Mouse (Mus musculus): ENCODE results near the gene Mybphl. TPM values are rescaled to one million over a fixed set of nuclear protein-coding genes. Genes with fewer than 3 reads are reported as not detected.

Gene Mybphl
- polyA plus RNA-seq, 1 experiment from 2014 or later, result 0.15 TPM

DNA sequence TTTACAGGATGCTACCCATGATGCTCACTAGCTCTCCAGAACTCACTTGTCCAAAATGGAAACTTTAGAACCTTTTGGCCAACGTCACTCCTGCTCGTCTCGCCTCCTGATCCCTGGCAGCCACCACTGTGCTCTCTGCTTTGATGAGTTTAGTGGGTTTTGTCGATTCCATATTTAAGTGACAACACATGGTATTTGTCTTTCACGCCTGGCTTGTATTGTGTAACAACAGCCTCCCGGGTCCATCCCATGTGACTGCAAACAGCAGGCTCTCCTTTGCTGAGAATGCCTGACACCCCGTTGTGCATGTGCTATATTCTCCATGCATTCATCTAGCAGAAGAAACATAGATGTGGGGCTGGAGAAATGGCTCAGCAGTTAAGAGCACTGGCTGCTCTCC, 22.5 kb upstream of the Mybphl start:
- no peak overlapping the region for H3K4me2 ChIP-seq
- H3K27me3 ChIP-seq, result no peaks in the 10 kb centered on the region
- H3K9ac ChIP-seq, result no peak overlapping the region
- WGBS, result 84% methylated on average over 7 of the region's 7 CpGs
- no peaks in the 10 kb centered on the region for H3K4me1 ChIP-seq
- H3K9me3 ChIP-seq, result no peaks in the 10 kb centered on the region
- ATAC-seq (ENCODE audit: low FRiP score), result no peak
- peaks cover 93% of the 10 kb centered on the region for H3K36me3 ChIP-seq (replicated peaks)
- no peak overlapping the region for H3K27ac ChIP-seq
- no peak overlapping the region for H3K4me3 ChIP-seq (replicated peaks)

DNA sequence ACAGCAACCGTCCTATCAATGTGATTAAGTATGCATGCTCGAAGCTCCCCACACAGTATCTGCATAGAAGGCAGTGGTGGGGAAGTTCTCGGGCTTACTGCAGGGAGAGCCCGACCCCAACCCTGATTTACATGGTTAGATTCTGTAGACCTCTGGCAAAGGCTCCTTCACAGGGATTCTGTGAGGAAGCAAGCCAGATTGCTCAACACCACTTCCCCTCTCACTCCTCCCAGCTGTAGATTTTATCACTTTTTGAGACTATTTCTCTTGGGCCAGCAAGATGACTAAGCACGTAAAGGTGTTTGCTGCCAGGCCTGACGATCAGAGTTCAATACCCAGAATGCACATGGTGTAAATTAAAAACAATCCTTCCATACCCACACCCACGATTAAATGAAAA, 18.9 kb upstream of the Mybphl start:
- no peak overlapping the region for H3K4me3 ChIP-seq (replicated peaks)
- H3K36me3 ChIP-seq (replicated peaks), result peaks cover 97% of the 10 kb centered on the region
- no peak overlapping the region for H3K4me2 ChIP-seq
- ATAC-seq (ENCODE audit: low FRiP score), result no peak
- WGBS, result 90% methylated on average over 7 of the region's 7 CpGs
- no peaks in the 10 kb centered on the region for H3K9me3 ChIP-seq
- no peaks in the 10 kb centered on the region for H3K4me1 ChIP-seq
- H3K9ac ChIP-seq, result no peak overlapping the region
- H3K27me3 ChIP-seq, result no peaks in the 10 kb centered on the region
- no peak overlapping the region for H3K27ac ChIP-seq

DNA sequence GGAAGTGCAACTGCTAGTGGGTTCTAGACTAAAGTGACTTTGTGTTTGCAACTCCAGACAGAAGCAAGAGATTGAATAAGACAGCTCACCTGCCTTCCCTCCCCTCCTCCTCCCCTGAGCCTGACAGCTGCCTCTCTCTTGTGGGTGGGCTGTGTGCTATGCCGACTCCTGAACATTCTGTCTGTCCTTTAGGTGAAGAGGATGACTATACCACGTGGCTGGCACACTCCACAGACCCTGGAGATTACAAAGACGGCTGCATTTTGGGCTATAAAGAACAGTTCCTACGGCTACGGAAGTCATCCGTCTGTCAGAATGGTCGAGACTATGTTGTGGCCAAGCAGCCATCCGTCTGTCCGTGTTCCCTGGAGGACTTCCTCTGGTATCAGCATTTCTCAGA, 16.3 kb upstream of the Mybphl start:
- Histone ChIP-seq H3K4me3 (replicated peaks) (no peak overlapping the region), H3K9me3 (no peaks in the 10 kb centered on the region), H3K4me2 (no peak overlapping the region), H3K4me1 (no peaks in the 10 kb centered on the region), H3K36me3 (replicated peaks) (peaks cover 93% of the 10 kb centered on the region), H3K27me3 (no peaks in the 10 kb centered on the region), H3K27ac (no peak overlapping the region), H3K9ac (no peak overlapping the region)
- 91% methylated on average over 9 of the region's 9 CpGs for WGBS
- no peak for ATAC-seq (ENCODE audit: low FRiP score)

DNA sequence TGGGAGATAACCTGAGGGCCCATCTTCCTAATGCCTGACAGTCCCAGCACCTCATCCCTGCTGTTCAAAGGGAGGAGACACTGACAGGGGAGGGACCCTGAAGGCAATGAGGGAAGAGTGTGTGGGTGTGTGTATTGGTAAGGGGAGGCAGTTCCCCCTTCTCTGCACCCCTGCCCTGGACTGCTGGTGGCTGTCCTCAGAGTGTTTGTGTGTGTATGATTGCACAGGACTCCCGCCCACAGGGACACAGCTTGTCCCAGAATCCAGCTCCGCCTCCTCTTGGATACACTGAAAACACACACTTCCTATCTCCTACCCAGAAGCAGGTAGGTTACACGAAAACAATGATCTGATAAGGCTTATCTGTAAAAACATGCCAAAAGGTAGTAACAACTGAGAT, 9.5 kb upstream of the Mybphl start:
- peaks cover under 1% of the 10 kb centered on the region; the same call in 1 of the 2 replicates for H3K4me1 ChIP-seq
- no peak overlapping the region for H3K4me3 ChIP-seq (replicated peaks)
- H3K9me3 ChIP-seq, result no peaks in the 10 kb centered on the region
- H3K9ac ChIP-seq, result no peak overlapping the region
- H3K27ac ChIP-seq, result no peak overlapping the region
- H3K36me3 ChIP-seq (replicated peaks), result peaks cover 80% of the 10 kb centered on the region
- no peaks in the 10 kb centered on the region for H3K27me3 ChIP-seq
- H3K4me2 ChIP-seq, result no peak overlapping the region
- no peak for ATAC-seq (ENCODE audit: low FRiP score)
- 90% methylated on average over 3 of the region's 3 CpGs for WGBS

DNA sequence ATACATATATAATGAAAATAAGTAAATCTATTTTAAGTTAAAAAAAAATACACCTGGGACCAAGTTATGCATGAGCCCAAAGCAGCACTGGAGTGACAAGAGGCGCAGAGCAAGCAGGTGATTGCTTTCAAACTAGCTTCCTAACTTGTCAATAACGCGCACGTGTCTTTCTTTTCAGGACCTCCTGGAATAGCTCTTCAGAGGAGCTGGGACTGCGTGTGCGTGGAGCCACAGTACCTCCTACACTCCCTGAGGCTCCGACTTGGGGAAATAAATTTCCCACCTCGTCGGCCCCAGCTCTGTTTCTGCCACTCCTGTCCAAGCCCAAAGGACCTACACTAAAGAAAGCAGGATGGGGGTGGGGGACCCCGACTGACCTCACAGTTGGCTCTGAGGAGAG, 7.7 kb upstream of the Mybphl start:
- no peak overlapping the region for H3K27ac ChIP-seq
- WGBS, result 92% methylated on average over 10 of the region's 10 CpGs
- ATAC-seq (ENCODE audit: low FRiP score), result no peak
- H3K4me3 ChIP-seq (replicated peaks), result no peak overlapping the region
- H3K36me3 ChIP-seq (replicated peaks), result peaks cover 62% of the 10 kb centered on the region
- H3K4me1 ChIP-seq, result peaks cover 17% of the 10 kb centered on the region
- no peak overlapping the region for H3K9ac ChIP-seq
- H3K27me3 ChIP-seq, result no peaks in the 10 kb centered on the region
- H3K9me3 ChIP-seq, result no peaks in the 10 kb centered on the region
- H3K4me2 ChIP-seq, result no peak overlapping the region

DNA sequence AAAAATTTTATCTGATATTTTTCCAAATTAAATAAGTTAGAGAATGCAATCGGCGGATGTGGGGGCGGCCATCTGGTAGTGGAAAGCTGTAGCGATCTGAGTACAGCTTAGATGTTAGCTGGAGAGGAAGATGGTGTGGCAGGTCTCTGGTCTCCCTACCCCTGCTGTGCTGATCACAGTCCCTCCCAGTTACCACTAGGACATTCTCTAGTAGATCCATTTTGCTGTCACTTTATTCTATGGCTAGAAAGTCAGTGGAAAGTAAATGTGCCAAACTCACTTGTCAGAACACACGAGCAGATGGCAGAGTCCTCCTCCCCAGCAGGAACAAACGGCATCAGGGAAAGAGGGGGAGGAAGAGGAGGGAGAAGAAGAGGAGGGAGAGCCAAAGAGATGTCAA, 6.3 kb upstream of the Mybphl start:
- no peak overlapping the region for H3K4me3 ChIP-seq (replicated peaks)
- H3K27me3 ChIP-seq, result no peaks in the 10 kb centered on the region
- no peak overlapping the region for H3K4me2 ChIP-seq
- no peak for ATAC-seq (ENCODE audit: low FRiP score)
- no peak overlapping the region for H3K9ac ChIP-seq
- no peaks in the 10 kb centered on the region for H3K9me3 ChIP-seq
- no peak overlapping the region for H3K27ac ChIP-seq
- peaks cover 52% of the 10 kb centered on the region for H3K36me3 ChIP-seq (replicated peaks)
- H3K4me1 ChIP-seq, result peaks cover 17% of the 10 kb centered on the region
- WGBS, result 86% methylated on average over 6 of the region's 6 CpGs

GRCm38 (mm10) chr3:108360894-108361293, 3.8 kb upstream of the Mybphl start:
- Histone ChIP-seq H3K9me3 (no peaks in the 10 kb centered on the region), H3K4me2 (no peak overlapping the region), H3K9ac (peak overlapping the region; percentile 29; the same call in 1 of the 2 replicates), H3K27me3 (no peaks in the 10 kb centered on the region), H3K36me3 (replicated peaks) (peaks cover 28% of the 10 kb centered on the region), H3K27ac (peak overlapping the region; percentile 62; the same call in 1 of the 2 replicates), H3K4me3 (replicated peaks) (no peak overlapping the region), H3K4me1 (peaks cover 27% of the 10 kb centered on the region)
- peak; percentile 67 for ATAC-seq (ENCODE audit: low FRiP score)
- WGBS, result 10% methylated on average over 7 of the region's 7 CpGs

DNA sequence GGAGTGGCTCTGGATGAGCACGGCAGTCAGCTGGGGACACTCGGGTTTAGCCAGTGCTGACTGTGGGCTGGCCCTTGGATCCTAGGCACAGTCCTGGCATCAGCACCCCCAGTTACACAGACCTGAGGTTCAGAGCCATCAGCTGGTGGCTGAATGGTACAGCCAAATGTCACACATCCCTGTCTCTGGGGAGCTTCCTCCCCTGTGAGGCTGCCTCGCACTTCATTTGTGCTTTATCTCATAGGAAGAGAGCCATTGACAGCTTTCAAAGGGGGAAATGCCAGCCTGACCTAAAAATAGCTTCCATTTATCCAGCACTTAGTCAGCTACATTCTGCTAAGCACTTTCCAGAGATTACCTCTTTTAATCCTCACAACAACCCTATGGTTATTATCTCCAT, 1.1 kb upstream of the Mybphl start:
- Histone ChIP-seq H3K4me3 (replicated peaks) (no peak overlapping the region), H3K27me3 (no peaks in the 10 kb centered on the region), H3K4me1 (peaks cover 27% of the 10 kb centered on the region), H3K27ac (no peak overlapping the region), H3K4me2 (no peak overlapping the region), H3K9ac (no peak overlapping the region), H3K36me3 (replicated peaks) (0 out of 2 replicates have a peak, but pooled peaks cover 6% of the 10 kb centered on the region), H3K9me3 (no peaks in the 10 kb centered on the region)
- WGBS, result 68% methylated on average over 3 of the region's 3 CpGs
- ATAC-seq (ENCODE audit: low FRiP score), result no peak

GRCm38 (mm10) chr3:108367173-108367572, 2.5 kb downstream of the Mybphl start:
- Histone ChIP-seq H3K4me2 (peak overlapping the region; percentile 30; the same call in 1 of the 2 replicates), H3K9me3 (no peaks in the 10 kb centered on the region), H3K9ac (no peak overlapping the region), H3K27ac (no peak overlapping the region), H3K4me3 (replicated peaks) (no peak overlapping the region), H3K4me1 (peaks cover 10% of the 10 kb centered on the region), H3K27me3 (no peaks in the 10 kb centered on the region), H3K36me3 (replicated peaks) (no peaks in the 10 kb centered on the region)
- 53% methylated on average over 9 of the region's 9 CpGs for WGBS
- peak; percentile 28; the same call in 1 of the 2 replicates for ATAC-seq (ENCODE audit: low FRiP score)

DNA sequence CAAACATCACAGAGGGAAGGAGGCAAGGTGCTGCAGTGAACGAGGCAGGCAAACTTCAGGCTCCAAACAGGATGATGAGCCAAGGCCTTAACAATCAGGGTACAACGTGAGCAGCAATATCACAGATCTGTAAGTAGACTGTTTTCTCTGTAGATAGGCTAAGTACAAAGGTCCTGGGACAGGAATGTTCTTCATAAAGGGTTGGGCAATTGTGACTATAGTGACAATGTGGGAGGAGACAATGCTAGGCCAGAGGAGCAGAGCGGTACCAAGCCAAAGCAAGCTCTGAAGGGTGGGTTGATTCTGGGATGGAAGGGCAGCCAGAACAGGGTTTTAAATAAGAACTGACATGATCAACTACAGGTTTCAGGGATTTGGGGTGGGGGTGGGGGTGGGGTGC, 3.1 kb downstream of the Mybphl start:
- no peak for ATAC-seq (ENCODE audit: low FRiP score)
- Histone ChIP-seq H3K4me2 (no peak overlapping the region), H3K27ac (no peak overlapping the region)

GRCm38 (mm10) chr3:108368721-108369120, 4.0 kb downstream of the Mybphl start:
- no peak overlapping the region for H3K4me2 ChIP-seq
- no peaks in the 10 kb centered on the region for H3K27me3 ChIP-seq
- no peak overlapping the region for H3K27ac ChIP-seq
- peaks cover 10% of the 10 kb centered on the region for H3K4me1 ChIP-seq
- H3K9me3 ChIP-seq, result no peaks in the 10 kb centered on the region
- no peak overlapping the region for H3K4me3 ChIP-seq (replicated peaks)
- ATAC-seq (ENCODE audit: low FRiP score), result no peak
- 78% methylated on average over 5 of the region's 5 CpGs for WGBS
- no peak overlapping the region for H3K9ac ChIP-seq
- no peaks in the 10 kb centered on the region for H3K36me3 ChIP-seq (replicated peaks)

More for the DNA sequence above, 3.1 kb downstream of the Mybphl start:
- no peaks in the 10 kb centered on the region for H3K36me3 ChIP-seq (replicated peaks)
- 86% methylated on average over 3 of the region's 3 CpGs for WGBS
- peaks cover 10% of the 10 kb centered on the region for H3K4me1 ChIP-seq
- no peaks in the 10 kb centered on the region for H3K9me3 ChIP-seq
- H3K4me3 ChIP-seq (replicated peaks), result no peak overlapping the region
- H3K9ac ChIP-seq, result no peak overlapping the region
- no peaks in the 10 kb centered on the region for H3K27me3 ChIP-seq

- H3K27me3 ChIP-seq, result no peaks in the 10 kb centered on the region
- no peak overlapping the region for H3K4me3 ChIP-seq (replicated peaks)
- H3K9me3 ChIP-seq, result no peaks in the 10 kb centered on the region
- no peak overlapping the region for H3K4me2 ChIP-seq
- no peaks in the 10 kb centered on the region for H3K36me3 ChIP-seq (replicated peaks)
- 68% methylated on average over 3 of the region's 3 CpGs for WGBS
- H3K4me1 ChIP-seq, result no peaks in the 10 kb centered on the region
- H3K27ac ChIP-seq, result no peak overlapping the region
- H3K9ac ChIP-seq, result no peak overlapping the region
- ATAC-seq (ENCODE audit: low FRiP score), result no peak
Measured at GRCm38 (mm10) chr3:108372274-108372673, 7.6 kb downstream of the Mybphl start.

DNA sequence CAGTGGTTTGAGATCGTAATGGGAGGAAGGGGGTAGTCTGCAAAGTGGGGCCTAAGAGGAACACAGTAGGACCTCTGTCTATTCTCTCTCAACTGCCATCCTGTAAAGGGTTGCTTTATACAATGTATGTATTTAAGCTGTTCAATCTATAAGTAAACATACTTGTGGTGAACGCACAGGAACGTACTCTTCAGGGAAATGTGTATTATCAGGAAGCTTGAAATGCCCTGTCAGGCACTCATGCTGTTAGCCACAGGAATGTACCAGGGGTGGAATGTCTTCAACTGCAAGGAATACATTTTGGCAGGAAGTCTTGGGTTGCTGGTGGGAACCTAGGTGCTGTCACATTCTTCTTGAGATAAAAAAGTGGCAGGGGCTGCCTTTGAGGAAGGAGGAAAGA, 8.0 kb downstream of the Mybphl start:
- Histone ChIP-seq H3K4me2 (no peak overlapping the region), H3K27me3 (no peaks in the 10 kb centered on the region), H3K27ac (no peak overlapping the region), H3K4me3 (replicated peaks) (no peak overlapping the region), H3K9ac (no peak overlapping the region), H3K36me3 (replicated peaks) (no peaks in the 10 kb centered on the region), H3K4me1 (no peaks in the 10 kb centered on the region), H3K9me3 (no peaks in the 10 kb centered on the region)
- no peak for ATAC-seq (ENCODE audit: low FRiP score)
- 83% methylated on average over 3 of the region's 3 CpGs for WGBS

All from forebrain, embryonic 12.5 days (tissue).